Mouse (Mus musculus) gastrocnemius, postnatal 36 days (tissue): Measurements from ENCODE around the gene Ddah1. TPM values are rescaled to one million over a fixed set of nuclear protein-coding genes. Genes with fewer than 3 reads are reported as not detected.
A peak's percentile ranks its signal among the peaks of the same experiment; 100 is the strongest.

Experiments used
- DNase-seq, 2 experiments: peaks; one replicate each; pipeline ENCODE4 v3.0.0; 2022
- intact Hi-C: fragments of 180-260 bp; cut with DNase I; formaldehyde crosslinking; loops from one replicate; pipeline ENCODE4 v1.15.1; 2025
- long read RNA-seq, 2 experiments: library from polyadenylated mRNA; stranded (forward); transcript quantifications; one replicate each; pipeline ENCODE4 v2.0.0; 2021
- total RNA-seq, 2 experiments: library from RNA; stranded (reverse); gene quantifications; 2 replicates each; pipeline ENCODE4 v1.2.3; 2021

Ddah1 gene
- 1 to 10 TPM; 2.7 to 4.0 TPM for total RNA-seq
- long read RNA-seq, experiment 1, partial matches to known transcripts, result 0 of 1 reads
- long read RNA-seq, experiment 1, other reads (novel, unspliced or antisense), result 1 of 1 reads
- long read RNA-seq, experiment 2, partial matches to known transcripts, result 0 of 1 reads
- long read RNA-seq, experiment 2, other reads (novel, unspliced or antisense), result 0 of 1 reads

- intact Hi-C loops, result no loop called here
- DNase-seq, result peak; percentile 45 to 55
Measured at GRCm38 (mm10) chr3:145758561-145759378, at the start of gene Ddah1. Gene Ddah1 (plus strand): TSS chr3:145758675.

DNA sequence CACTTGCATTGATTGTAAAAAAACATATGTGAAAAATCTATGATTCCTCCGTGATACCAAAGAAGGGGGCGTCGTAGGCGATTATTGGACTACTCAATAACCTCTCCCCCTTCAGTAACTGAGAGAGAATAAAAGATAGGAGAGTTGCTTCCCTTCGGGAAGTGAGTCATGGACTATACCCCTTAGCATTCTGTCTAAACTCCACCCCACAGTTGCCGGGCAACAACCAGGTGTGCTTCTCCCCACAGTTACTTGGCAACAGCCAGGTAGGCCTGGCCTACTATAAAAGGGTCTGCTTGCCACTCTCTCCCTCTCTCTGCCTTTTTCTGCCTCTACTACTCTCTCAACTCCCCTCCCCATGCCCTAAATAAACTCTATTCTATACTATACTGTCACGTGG lies 42.6 kb upstream of the Ddah1 start:
- no peak for DNase-seq
- intact Hi-C loops, result no loop called here

GRCm38 (mm10) chr3:145719660-145720059 lies 38.8 kb upstream of the Ddah1 start:
- intact Hi-C loops, result loop anchor here (10.0 kb wide), 1 partner anchor 185 kb away; no protein-coding TSS in a partner anchor
- no peak for DNase-seq

DNA sequence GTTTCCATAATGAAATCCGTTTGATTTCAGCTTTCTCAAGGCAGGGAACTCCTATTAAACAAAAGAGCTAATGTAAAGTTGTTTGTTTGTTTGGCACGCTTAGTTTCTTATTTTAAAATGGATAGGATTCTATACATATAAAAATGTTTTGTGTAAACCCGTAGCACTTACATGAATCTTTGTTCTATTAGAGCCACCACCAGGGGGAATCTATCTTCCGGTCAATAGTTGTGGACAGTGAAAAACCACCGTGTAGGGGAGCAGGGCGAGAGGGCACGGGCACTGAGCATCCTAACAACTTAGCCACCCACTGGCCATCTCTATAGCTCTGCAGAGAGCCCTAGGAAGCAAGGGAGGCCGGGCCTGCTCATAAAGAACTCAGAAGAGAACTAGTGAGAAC lies 33.4 kb upstream of the Ddah1 start:
- DNase-seq, result no peak
- intact Hi-C loops, result loop anchor here (5.0 to 10.0 kb wide), 4 partner anchors 78 to 180 kb away; partner anchors contain the start of gene Ccn1

GRCm38 (mm10) chr3:145728336-145728735 lies 30.1 kb upstream of the Ddah1 start:
- no peak for DNase-seq
- intact Hi-C loops, result loop anchor here (5.0 to 10.0 kb wide), 4 partner anchors 81 to 176 kb away; partner anchors contain the start of gene Ccn1

GRCm38 (mm10) chr3:145729531-145729930 lies 28.9 kb upstream of the Ddah1 start:
- intact Hi-C loops, result loop anchor here (5.0 to 10.0 kb wide), 4 partner anchors 82 to 175 kb away; partner anchors contain the start of gene Ccn1
- peak; percentile 14 to 22 for DNase-seq

DNA sequence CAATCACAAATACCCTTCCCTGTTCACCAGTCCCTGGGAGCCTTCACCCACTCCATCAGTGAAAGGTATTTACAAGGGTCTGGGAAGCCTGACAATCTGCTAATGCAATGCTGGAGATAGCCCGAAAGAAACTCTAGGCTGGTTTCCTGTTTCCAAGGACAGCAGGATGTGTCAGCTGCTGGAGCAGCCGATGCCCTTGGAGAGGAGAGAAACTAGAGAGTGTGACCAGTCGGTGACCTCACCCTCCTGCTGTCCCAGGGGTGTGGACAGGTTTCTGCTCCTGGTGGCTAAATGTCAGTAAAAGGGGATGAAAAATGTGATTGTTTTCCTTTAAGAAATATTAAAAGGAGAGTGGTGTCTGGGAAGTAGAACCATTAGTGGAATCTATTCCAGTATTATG lies 28.4 kb upstream of the Ddah1 start:
- no peak for DNase-seq
- intact Hi-C loops, result no loop called here

- DNase-seq, result no peak
- intact Hi-C loops, result no loop called here
Measured at GRCm38 (mm10) chr3:145734857-145735256, 23.6 kb upstream of the Ddah1 start.

GRCm38 (mm10) chr3:145736562-145736961 lies 21.9 kb upstream of the Ddah1 start:
- intact Hi-C loops, result no loop called here
- no peak for DNase-seq

- intact Hi-C loops, result no loop called here
- no peak for DNase-seq
Measured at GRCm38 (mm10) chr3:145738662-145739061, 19.8 kb upstream of the Ddah1 start.

- DNase-seq, result no peak
- intact Hi-C loops, result no loop called here
Measured at GRCm38 (mm10) chr3:145739904-145740303, 18.6 kb upstream of the Ddah1 start.

- intact Hi-C loops, result no loop called here
- no peak for DNase-seq
Measured at GRCm38 (mm10) chr3:145743050-145743449, 15.4 kb upstream of the Ddah1 start.

DNA sequence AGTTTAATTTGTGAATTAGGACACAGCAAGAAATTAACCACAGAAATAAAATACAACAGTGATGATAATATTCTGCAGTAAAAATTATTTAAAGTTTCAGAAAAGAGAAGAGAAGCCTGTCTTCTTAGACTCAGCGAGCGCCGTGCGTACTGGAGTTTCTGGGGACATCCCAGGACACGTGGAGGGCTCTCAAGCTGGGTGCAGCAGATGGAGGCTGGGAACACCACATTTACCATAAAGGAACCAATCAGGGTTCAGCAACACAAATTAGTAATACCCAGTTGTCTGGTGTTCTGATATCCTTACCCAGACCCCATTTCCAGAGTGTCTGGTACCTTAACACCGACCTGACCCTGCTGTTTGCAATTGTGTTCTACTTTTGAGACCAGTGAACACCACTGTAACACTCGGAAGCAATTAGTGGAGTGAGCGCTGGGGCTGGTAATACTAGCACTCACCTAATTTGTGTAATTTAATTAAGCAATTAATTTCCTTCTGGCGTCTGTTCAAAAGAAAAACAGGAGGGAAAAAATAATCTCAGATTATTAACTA lies 14.9 kb upstream of the Ddah1 start:
- intact Hi-C loops, result no loop called here
- no peak for DNase-seq

DNA sequence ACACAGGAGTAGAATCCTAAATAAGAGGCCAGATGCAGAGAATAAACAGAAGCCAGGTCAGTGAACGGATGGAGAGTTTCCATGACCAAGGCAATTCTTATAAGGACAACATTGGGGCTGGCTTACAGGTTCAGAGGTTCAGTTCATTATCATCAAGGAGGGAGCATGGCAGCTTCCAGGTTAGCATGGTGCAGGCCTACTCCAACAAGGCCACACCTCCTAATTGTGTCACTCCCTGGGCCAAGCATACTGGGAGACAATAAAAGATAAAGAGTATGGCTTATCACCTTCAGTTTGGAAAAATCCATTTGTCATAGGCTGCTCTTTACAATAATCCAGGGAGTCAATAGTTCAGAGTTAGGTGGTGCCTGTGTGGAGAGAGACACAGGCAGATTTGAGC lies 9.8 kb upstream of the Ddah1 start:
- no peak for DNase-seq
- intact Hi-C loops, result no loop called here

GRCm38 (mm10) chr3:145756457-145756856 lies 2.0 kb upstream of the Ddah1 start:
- DNase-seq, result no peak
- intact Hi-C loops, result no loop called here

DNA sequence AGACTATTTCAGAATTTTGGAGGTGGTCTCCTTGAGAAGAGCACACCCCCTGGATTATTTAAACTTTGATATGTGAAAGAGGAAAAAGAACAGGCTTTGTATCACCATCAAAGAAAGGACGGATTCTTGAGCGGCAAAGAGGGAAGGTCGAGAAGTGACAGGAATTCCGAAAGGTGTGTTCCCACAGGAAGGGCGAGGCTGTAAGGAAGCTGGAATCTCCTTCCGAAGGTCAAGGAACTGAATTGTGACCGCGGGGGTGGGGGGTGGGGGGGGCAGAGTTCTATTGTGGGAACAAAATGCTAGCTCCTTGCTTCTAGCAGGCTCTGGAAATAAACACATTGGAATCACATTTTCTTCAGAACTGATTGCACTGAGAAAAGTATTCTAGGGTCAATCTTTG lies 1.3 kb upstream of the Ddah1 start:
- no peak for DNase-seq
- intact Hi-C loops, result no loop called here

- no peak for DNase-seq
- intact Hi-C loops, result no loop called here
Measured at GRCm38 (mm10) chr3:145757844-145758243, 631 bp upstream of the Ddah1 start.

- DNase-seq, result no peak
- intact Hi-C loops, result no loop called here
Measured at GRCm38 (mm10) chr3:145759379-145760209, 1.1 kb downstream of the Ddah1 start.

GRCm38 (mm10) chr3:145760547-145760946 lies 2.1 kb downstream of the Ddah1 start:
- no peak for DNase-seq
- intact Hi-C loops, result no loop called here

DNA sequence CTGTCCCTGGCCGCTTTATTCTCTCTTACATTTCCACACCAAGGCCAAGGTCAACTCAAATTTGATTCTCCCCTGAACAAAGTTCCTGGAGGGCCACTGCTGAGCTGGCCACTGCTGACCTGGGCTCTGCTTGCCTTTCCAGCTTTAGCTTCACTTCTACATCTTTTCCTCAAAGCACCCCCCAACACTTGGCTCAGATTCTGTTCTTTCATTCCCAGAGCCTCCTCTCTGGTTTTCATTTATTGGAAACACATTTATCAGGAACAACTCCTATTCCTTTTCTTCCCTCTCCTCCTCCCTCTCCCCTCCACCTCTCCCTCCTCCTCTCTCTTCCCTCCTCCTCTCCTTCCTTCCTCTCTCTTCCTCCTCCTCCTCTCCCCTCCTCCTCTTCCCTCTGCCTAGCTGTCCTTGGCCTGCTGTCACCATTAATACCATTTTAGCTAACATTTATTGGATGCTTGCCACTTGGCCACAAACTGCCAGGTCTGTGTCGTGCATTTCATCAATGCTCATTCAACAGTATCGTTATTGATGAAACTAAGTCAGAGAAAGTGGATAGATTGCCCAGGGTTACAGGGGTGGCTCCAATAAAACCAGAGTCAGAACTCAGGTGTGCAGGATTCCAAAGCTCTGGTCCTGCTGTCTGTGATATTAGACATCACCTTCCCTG lies 3.2 kb downstream of the Ddah1 start:
- no peak for DNase-seq
- intact Hi-C loops, result no loop called here
